Mouse (Mus musculus) megakaryocyte, embryonic 14.5 days (primary cell): ENCODE data around the gene Gp5.

ENCODE experiments used
- FLI1 ChIP-seq: IDR thresholded peaks from 2 replicates; pipeline ENCODE4 v1.6.1; 2012; ENCODE audit warnings: low read length, inconsistent platforms, mixed read lengths
- GATA1 ChIP-seq: IDR thresholded peaks from 3 replicates; pipeline ENCODE4 v1.6.1; 2012; ENCODE audit warnings: mixed read lengths, low read length, inconsistent platforms, borderline replicate concordance

DNA sequence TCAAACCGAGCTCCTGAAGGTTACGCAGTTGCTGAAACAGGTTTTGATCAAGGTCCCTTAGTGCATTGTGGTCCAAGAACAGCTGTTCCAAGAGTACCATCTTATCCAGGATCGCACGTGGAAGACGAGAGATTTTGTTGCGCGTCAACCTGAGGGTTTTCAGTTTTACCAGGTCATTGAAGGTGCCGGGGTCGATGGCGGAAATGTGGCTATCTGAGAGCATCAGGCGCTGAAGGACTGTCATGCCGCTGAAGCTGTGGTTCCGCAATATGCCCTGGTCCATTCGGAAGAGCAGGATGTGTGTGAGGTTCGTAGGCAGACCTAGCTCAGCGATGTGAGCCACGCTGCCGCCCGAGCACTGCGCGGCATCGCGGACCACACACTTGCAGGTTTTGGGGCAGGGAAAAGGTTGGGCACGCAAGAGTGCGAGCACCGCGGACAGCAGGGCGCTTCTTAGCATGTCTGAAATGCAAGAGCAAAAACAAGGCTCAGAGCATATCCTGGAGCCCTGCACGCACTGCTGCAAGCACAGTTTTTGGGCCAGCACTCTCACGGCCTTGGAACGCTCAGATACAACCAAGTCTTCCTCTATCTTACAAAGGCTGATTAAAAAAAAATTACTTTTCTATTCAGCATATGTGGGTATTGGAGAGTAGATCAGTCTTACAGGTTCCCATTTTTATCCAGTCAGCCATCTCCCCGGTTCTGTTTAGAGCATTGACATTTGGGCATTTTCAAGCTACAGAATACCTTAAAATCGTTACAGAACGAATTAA lies 996 bp downstream of the Gp5 start:
- TF ChIP-seq GATA1 (no peak), FLI1 (no peak)
